Mouse (Mus musculus): ENCODE results near the gene Zbtb38. TPM values are rescaled to one million over a fixed set of nuclear protein-coding genes. Genes with fewer than 3 reads are reported as not detected.
A peak's percentile ranks its signal among the peaks of the same experiment; 100 is the strongest.

Zbtb38 gene
- polyA plus RNA-seq, 1 experiment, result 23.8 TPM

DNA sequence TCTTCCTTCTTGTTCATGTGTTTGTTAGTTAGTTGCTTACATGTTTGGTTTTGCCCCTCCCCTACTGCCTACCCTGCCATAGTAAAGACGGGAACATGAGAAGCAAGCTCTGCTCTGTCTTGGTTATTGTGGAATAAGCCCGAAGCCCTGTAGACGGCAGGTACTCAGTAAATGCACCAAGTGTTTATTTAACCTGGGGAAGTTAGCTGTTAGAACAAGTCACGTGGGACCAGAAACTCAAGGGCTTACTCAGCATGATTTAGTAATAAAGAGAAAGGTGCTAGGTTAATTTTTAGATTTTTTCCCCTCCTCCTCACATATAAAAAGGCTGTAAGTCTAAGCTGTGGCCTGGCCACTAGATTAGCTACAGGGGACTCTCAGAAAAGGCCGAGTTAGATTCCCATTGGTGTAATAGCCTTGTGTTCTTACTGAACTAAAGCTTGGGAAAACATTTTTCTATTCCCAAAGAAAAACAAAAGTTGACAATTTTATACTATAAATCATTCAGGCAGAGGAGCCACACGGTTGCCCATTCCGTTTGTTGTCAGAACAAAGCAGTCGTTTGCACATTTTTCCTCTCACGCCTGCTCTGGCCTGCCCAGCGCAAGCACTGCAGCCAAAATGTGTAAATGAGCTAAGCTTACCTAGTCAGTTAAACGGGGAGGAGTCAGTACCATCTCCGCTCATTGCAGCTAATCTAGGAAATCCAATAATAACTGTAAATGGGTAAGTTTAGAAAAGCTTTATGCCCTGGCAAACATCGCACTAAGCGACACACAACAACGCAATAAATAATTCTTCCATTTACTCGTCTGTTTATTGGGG, 24.1 kb downstream of the Zbtb38 start:
- Histone ChIP-seq H3K4me1 (ENCODE audit: control insufficient read depth, insufficient read depth, low read length) (peaks cover 6% of the 10 kb centered on the region), H3K27ac (ENCODE audit: insufficient read depth, low read length) (no peak overlapping the region), H3K27me3 (ENCODE audit: control insufficient read depth, insufficient read depth, low read length, poor library complexity, severe bottlenecking) (no peaks in the 10 kb centered on the region), H3K9me3 (replicated peaks; ENCODE audit: control insufficient read depth, insufficient read depth, low read length, poor library complexity, severe bottlenecking) (no peaks in the 10 kb centered on the region), H3K9ac (ENCODE audit: low read depth, poor library complexity, severe bottlenecking) (no peak overlapping the region), H3K36me3 (ENCODE audit: control insufficient read depth, insufficient read depth, low read length, poor library complexity, severe bottlenecking) (no peaks in the 10 kb centered on the region), H3K4me3 (ENCODE audit: low read depth, low read length) (no peak overlapping the region)
- TF ChIP-seq POLR2A (IDR thresholded peaks at IDR 0.05; ENCODE audit: insufficient read depth, low read length) (no peak), EP300 (IDR thresholded peaks at IDR 0.05; ENCODE audit: insufficient read depth, low read depth, low read length) (no peak), CTCF (IDR thresholded peaks at IDR 0.05; ENCODE audit: low read depth, low read length) (no peak)

DNA sequence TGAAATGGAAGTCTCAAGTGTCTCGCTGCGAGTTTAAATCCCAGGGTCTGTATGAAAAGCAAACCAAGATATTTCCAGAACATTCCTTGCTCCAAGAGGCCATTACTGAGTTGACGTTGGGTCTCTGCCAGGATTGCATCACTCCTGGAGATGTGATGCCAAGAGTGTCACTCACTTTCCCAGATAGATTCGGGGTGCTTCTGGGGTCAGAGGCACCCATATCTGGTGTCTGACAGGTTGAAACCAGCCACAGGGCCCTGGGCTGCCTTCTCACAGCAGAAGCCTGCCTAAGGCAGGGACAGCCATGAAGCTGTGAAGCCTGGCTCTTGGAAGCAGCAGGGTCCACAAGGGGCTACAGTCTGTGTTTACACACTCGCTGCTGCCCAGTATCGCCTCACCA, 24.9 kb downstream of the Zbtb38 start:
- Histone ChIP-seq H3K9ac (ENCODE audit: low read depth, poor library complexity, severe bottlenecking) (no peak overlapping the region), H3K27me3 (ENCODE audit: control insufficient read depth, insufficient read depth, low read length, poor library complexity, severe bottlenecking) (no peaks in the 10 kb centered on the region), H3K4me1 (ENCODE audit: control insufficient read depth, insufficient read depth, low read length) (peaks cover 9% of the 10 kb centered on the region), H3K27ac (ENCODE audit: insufficient read depth, low read length) (no peak overlapping the region), H3K36me3 (ENCODE audit: control insufficient read depth, insufficient read depth, low read length, poor library complexity, severe bottlenecking) (no peaks in the 10 kb centered on the region), H3K9me3 (replicated peaks; ENCODE audit: control insufficient read depth, insufficient read depth, low read length, poor library complexity, severe bottlenecking) (no peaks in the 10 kb centered on the region), H3K4me3 (ENCODE audit: low read depth, low read length) (no peak overlapping the region)
- no peak for TF ChIP-seq POLR2A (IDR thresholded peaks at IDR 0.05; ENCODE audit: insufficient read depth, low read length)
- no peak for TF ChIP-seq CTCF (IDR thresholded peaks at IDR 0.05; ENCODE audit: low read depth, low read length)
- TF ChIP-seq EP300 (IDR thresholded peaks at IDR 0.05; ENCODE audit: insufficient read depth, low read depth, low read length), result no peak

DNA sequence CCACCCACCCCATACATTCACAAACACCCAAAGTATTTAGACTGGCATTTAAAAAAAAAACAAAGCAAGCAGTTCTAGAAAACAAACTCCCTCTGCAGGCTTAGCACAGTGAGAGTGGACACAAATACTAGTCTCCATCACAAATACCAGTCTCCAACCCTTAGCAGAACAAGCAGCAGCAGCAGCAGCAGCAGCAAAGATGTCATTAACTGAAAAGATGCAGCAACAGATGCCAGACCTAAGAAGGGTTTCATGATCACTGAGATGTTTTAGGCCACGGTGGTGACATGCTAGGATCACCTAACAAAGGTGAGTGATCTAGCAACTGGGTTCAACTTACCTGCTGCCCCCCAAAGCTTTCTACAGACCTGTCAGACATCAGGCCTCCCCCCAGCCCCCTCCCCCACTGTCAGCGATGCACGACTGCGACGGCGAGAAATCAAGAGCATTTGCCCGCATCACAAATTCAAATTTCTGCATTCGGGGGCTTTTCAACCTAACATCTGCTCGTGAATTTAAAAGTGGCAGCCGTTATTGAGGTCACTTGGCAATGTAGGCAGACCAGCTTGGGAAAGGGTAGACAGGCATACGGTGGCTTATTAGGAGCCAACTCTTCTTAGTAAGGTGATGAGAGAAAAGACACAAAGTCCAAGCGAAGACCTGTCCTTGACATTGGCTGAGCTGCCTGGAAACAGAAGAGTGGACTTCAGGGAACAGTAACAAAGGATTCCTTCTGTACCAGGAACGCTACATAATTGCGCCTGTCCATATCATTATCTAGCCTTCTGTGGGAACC, 26.1 kb downstream of the Zbtb38 start:
- H3K27ac ChIP-seq (ENCODE audit: insufficient read depth, low read length), result peak overlapping the region; percentile 73
- TF ChIP-seq CTCF (IDR thresholded peaks at IDR 0.05; ENCODE audit: low read depth, low read length) (no peak), EP300 (IDR thresholded peaks at IDR 0.05; ENCODE audit: insufficient read depth, low read depth, low read length) (no peak), POLR2A (IDR thresholded peaks at IDR 0.05; ENCODE audit: insufficient read depth, low read length) (no peak)
- no peaks in the 10 kb centered on the region for H3K36me3 ChIP-seq (ENCODE audit: control insufficient read depth, insufficient read depth, low read length, poor library complexity, severe bottlenecking)
- no peak overlapping the region for H3K9ac ChIP-seq (ENCODE audit: low read depth, poor library complexity, severe bottlenecking)
- H3K9me3 ChIP-seq (replicated peaks; ENCODE audit: control insufficient read depth, insufficient read depth, low read length, poor library complexity, severe bottlenecking), result no peaks in the 10 kb centered on the region
- no peaks in the 10 kb centered on the region for H3K27me3 ChIP-seq (ENCODE audit: control insufficient read depth, insufficient read depth, low read length, poor library complexity, severe bottlenecking)
- peaks cover 9% of the 10 kb centered on the region for H3K4me1 ChIP-seq (ENCODE audit: control insufficient read depth, insufficient read depth, low read length)
- H3K4me3 ChIP-seq (ENCODE audit: low read depth, low read length), result no peak overlapping the region

DNA sequence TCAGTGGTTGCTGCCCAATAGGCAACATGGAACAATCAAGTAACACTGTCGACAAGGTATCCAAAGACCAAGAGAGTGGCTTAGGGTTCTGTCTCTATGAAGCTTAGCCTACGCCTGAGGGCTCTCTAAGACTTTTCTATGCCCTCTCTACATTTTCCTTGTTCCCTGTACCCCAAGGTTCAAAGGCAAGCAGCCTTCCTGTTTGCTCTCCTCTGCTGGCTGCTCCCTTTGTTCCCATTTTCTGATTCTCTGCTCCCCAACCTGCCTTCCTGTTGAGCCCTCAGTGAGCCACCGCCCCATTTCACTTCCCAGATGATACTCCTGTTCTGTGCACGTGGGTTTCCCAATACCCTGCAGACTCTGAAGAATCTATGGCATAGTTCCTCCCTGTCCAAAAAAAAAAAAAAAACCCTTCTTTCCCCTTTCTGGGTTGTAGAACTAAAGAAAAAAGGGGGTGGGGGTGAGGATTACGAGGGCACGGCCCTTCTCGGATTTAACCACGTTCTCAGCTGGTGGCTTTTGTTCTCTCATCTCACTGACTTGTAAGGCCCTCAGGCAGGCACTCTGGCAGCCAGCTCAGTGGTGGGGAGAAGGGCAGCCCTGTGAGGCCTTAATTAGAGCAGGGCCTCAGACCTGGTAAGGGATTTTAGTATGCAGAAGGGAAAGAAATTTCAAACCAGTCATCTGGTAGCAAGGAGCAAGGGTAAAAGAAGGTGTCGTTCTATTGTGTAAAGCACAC, 26.9 kb downstream of the Zbtb38 start:
- no peaks in the 10 kb centered on the region for H3K9me3 ChIP-seq (replicated peaks; ENCODE audit: control insufficient read depth, insufficient read depth, low read length, poor library complexity, severe bottlenecking)
- no peaks in the 10 kb centered on the region for H3K36me3 ChIP-seq (ENCODE audit: control insufficient read depth, insufficient read depth, low read length, poor library complexity, severe bottlenecking)
- peak overlapping the region; percentile 27; the same call in 1 of the 2 replicates for H3K9ac ChIP-seq (ENCODE audit: low read depth, poor library complexity, severe bottlenecking)
- TF ChIP-seq EP300 (IDR thresholded peaks at IDR 0.05; ENCODE audit: insufficient read depth, low read depth, low read length), result peak; percentile 55; the same call in 1 of the 2 replicates
- TF ChIP-seq POLR2A (IDR thresholded peaks at IDR 0.05; ENCODE audit: insufficient read depth, low read length), result no peak
- TF ChIP-seq CTCF (IDR thresholded peaks at IDR 0.05; ENCODE audit: low read depth, low read length), result no peak
- H3K4me1 ChIP-seq (ENCODE audit: control insufficient read depth, insufficient read depth, low read length), result peaks cover 9% of the 10 kb centered on the region
- H3K27ac ChIP-seq (ENCODE audit: insufficient read depth, low read length), result peak overlapping the region; percentile 94
- H3K27me3 ChIP-seq (ENCODE audit: control insufficient read depth, insufficient read depth, low read length, poor library complexity, severe bottlenecking), result no peaks in the 10 kb centered on the region
- no peak overlapping the region for H3K4me3 ChIP-seq (ENCODE audit: low read depth, low read length)

DNA sequence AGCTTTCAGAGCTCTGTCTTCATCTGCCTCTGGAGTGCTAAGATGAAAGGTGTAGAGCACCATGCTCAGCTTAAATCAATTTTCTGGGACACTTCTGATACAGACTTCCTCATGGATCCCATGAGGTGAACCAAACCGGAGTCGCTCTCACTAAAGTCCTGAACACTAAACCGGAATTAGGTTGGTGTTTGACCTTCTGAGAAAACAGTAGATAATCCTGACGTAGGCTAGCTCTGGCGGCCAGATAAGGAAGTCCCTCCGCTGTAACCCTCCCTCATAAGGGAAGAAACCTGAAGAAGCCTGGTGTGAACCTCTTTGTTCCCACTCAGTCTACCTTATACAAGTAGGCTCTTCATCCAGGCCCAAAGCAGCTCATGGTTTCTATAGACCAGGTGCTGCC, 29.0 kb downstream of the Zbtb38 start:
- Histone ChIP-seq H3K9me3 (replicated peaks; ENCODE audit: control insufficient read depth, insufficient read depth, low read length, poor library complexity, severe bottlenecking) (no peaks in the 10 kb centered on the region), H3K27ac (ENCODE audit: insufficient read depth, low read length) (no peak overlapping the region), H3K4me3 (ENCODE audit: low read depth, low read length) (no peak overlapping the region), H3K4me1 (ENCODE audit: control insufficient read depth, insufficient read depth, low read length) (peaks cover 9% of the 10 kb centered on the region), H3K27me3 (ENCODE audit: control insufficient read depth, insufficient read depth, low read length, poor library complexity, severe bottlenecking) (no peaks in the 10 kb centered on the region), H3K9ac (ENCODE audit: low read depth, poor library complexity, severe bottlenecking) (no peak overlapping the region), H3K36me3 (ENCODE audit: control insufficient read depth, insufficient read depth, low read length, poor library complexity, severe bottlenecking) (no peaks in the 10 kb centered on the region)
- TF ChIP-seq EP300 (IDR thresholded peaks at IDR 0.05; ENCODE audit: insufficient read depth, low read depth, low read length) (no peak), POLR2A (IDR thresholded peaks at IDR 0.05; ENCODE audit: insufficient read depth, low read length) (no peak), CTCF (IDR thresholded peaks at IDR 0.05; ENCODE audit: low read depth, low read length) (no peak)

Data from ES-Bruce4 (cell line).